Mouse (Mus musculus) heart, embryonic 10.5 days (tissue): ENCODE data around the gene Igsf11. TPM values are rescaled to one million over a fixed set of nuclear protein-coding genes. Genes with fewer than 3 reads are reported as not detected.
A peak's percentile ranks its signal among the peaks of the same experiment; 100 is the strongest.

ENCODE experiments used
- DNase-seq: peaks from one replicate; pipeline ENCODE4 v3.0.0-alpha.2; 2017; ENCODE audit warnings: low spot score
- H3K27ac ChIP-seq: fragments of 300-500 bp; sonication (generic); 2 replicates; pipeline ENCODE4 v1.5.1; 2016; ENCODE audit warnings: mild to moderate bottlenecking
- H3K27me3 ChIP-seq: fragments of 300-500 bp; sonication (generic); 2 replicates; pipeline ENCODE4 v1.6.1; 2016; ENCODE audit warnings: mild to moderate bottlenecking; ENCODE audit not compliant: poor library complexity, insufficient read depth, severe bottlenecking
- H3K36me3 ChIP-seq: fragments of 300-500 bp; sonication (generic); 2 replicates; pipeline ENCODE4 v1.6.1; 2016; ENCODE audit warnings: mild to moderate bottlenecking, moderate library complexity
- H3K4me1 ChIP-seq: fragments of 300-500 bp; sonication (generic); 2 replicates; pipeline ENCODE4 v1.6.1; 2016; ENCODE audit warnings: mild to moderate bottlenecking
- H3K4me3 ChIP-seq: fragments of 300-500 bp; sonication (generic); 2 replicates; pipeline ENCODE4 v1.5.1; 2016; ENCODE audit warnings: mild to moderate bottlenecking, moderate library complexity
- H3K9me3 ChIP-seq: fragments of 300-500 bp; sonication (generic); 2 replicates; pipeline ENCODE4 v1.6.1; 2016; ENCODE audit warnings: mild to moderate bottlenecking, moderate library complexity
- WGBS: fragments of 180-500 bp; shearing (Covaris S2); methylation state at CpG from one replicate; pipeline ENCODE4 v1.1.7; 2016; 5-methylcytosine and 5-hydroxymethylcytosine counted together
- polyA plus RNA-seq: library from polyadenylated mRNA; unstranded; fragments of >200 nt; fragmentation: Nextera tagmentation; extraction: Ambion mirVana; gene quantifications from 2 replicates; pipeline ENCODE4 v1.2.1, GENCODE M21; 2016

Gene Igsf11
- polyA plus RNA-seq, 1 experiment from 2014 or later: 1.8 TPM

DNA sequence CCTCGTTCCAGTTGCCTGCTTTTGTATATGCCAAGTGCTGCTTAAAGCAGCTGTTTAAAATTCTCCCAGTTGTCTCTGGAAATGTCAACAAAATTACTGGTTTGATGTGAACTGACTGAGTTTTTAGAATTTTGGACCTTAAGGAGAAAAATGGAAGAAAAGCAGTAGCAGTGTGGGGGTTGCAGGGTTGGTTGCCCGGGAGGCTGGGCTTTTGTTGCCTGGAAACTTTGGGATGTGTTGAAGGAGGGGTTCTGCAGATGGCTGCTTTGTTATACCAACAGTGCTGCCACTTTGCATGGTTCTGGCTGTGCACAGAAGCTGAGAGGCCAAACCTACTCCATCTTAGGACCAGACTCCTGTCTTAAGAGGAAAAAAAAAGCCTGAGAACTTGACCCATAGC lies 127.0 kb downstream of the Igsf11 start:
- Histone ChIP-seq H3K27ac (no peak overlapping the region), H3K9me3 (no peaks in the 10 kb centered on the region)
- WGBS: 80% methylated on average over 2 of the region's 2 CpGs

DNA sequence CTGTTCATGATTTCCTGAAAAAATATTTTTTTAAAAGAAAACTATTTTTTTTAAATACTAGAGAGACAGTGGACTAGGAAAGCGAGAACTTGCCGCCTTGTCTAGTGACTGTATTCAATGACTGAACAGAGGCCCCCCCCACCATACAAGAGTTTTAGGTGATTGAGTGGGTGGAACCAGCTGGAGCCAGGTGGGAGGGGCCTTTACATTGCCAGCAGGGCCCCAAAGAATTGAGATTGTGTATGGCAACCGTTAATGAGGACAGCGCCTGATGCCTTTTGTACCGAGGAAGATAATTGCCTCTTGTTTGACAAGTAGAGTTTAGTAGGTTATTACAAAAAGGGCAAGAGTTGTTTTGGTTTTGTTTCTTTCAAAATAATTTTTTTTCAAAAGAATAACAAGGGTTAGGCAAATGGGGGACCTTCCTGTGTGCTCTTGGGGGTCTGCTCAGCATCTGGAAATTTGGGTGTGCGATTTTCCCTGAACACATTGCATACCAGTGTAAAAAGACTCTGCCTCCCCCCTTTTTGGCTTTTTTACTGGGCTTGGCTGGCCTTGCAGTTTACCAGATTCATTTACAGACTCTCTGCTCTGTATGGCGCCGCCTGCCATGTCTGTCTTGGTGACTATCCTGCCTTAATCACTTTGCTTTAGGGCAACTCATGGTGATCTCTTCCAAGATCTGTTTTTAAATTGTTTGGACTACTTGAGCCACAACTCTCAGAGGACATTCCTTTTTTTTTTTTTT lies 133.7 kb downstream of the Igsf11 start:
- DNase-seq: no peak
- Histone ChIP-seq H3K4me1 (no peaks in the 10 kb centered on the region), H3K9me3 (no peaks in the 10 kb centered on the region), H3K27ac (no peak overlapping the region), H3K36me3 (no peaks in the 10 kb centered on the region), H3K27me3 (no peaks in the 10 kb centered on the region), H3K4me3 (no peak overlapping the region)
- 84% methylated on average over 8 of the region's 8 CpGs for WGBS

More for the DNA sequence above, 127.0 kb downstream of the Igsf11 start:
- Histone ChIP-seq H3K4me1 (no peaks in the 10 kb centered on the region), H3K27me3 (no peaks in the 10 kb centered on the region), H3K4me3 (no peak overlapping the region), H3K36me3 (no peaks in the 10 kb centered on the region)
- no peak for DNase-seq

DNA sequence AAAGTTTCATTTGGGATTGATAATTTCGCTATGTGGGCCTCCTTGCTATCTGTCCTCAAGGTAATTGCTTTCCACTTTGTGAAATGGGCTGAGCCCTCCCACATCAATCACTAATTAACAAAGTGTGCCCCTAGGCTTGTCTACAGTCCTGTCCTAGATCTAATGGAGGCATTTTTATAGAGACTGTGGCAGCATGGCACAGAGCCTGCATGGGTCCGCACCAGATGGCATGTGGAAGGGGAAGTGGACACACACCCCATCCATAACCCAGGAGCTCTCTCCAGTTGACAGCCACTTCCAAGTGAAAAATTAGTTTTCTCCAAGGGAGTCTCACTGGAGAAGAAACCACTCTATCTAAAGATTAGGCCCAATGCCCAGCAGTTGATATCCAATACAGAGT lies 138.9 kb downstream of the Igsf11 start:
- no peaks in the 10 kb centered on the region for H3K4me1 ChIP-seq
- no peak overlapping the region for H3K4me3 ChIP-seq

DNA sequence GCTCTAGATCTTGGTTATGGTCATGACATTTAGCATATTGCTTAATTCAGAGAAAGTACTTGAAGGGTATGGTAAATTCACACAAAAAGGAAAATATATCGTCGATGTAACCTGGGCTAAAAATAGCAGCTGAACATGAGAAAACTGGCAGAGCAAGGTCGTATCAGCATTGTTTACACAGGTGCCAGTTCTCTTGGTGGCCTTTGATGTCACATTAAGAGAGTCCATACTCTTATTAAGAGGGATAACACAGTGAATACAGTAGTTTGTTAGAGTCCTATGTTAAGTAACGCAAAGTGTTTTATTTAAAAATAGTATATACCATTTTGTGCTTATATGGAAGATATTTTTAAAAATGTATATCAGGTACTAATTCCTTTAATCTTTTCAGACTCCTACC lies 144.8 kb downstream of the Igsf11 start:
- H3K36me3 ChIP-seq: no peaks in the 10 kb centered on the region
- no peak overlapping the region for H3K27ac ChIP-seq
- no peak for DNase-seq
- H3K4me3 ChIP-seq: no peak overlapping the region
- 60% methylated on average over 4 of the region's 4 CpGs for WGBS
- no peaks in the 10 kb centered on the region for H3K27me3 ChIP-seq
- no peaks in the 10 kb centered on the region for H3K9me3 ChIP-seq
- no peaks in the 10 kb centered on the region for H3K4me1 ChIP-seq

More for the DNA sequence above, 138.9 kb downstream of the Igsf11 start:
- Histone ChIP-seq H3K36me3 (no peaks in the 10 kb centered on the region), H3K9me3 (no peaks in the 10 kb centered on the region), H3K27ac (no peak overlapping the region), H3K27me3 (no peaks in the 10 kb centered on the region)
- DNase-seq: no peak
- 71% methylated on average over 2 of the region's 2 CpGs for WGBS

DNA sequence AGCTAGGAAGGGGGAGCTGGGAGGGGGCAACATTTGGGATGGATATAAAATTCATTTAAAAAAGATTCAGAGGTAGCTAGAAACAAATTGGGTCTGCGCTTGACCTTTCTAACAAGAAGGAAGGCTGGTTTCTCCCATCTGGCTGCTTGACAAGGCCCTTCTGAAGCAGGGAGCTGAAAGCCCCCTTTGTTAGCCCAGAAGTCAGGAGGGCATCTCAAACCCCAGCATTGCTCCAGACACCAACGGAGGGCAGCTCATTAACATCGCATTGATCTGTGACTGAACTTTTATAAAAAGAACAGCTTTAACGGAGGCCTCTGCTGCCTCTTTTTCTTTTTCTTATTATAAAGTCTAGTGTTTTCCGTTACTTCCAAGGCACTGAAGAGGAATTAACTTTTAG lies 151.9 kb downstream of the Igsf11 start:
- no peaks in the 10 kb centered on the region for H3K4me1 ChIP-seq
- 69% methylated on average over 5 of the region's 5 CpGs for WGBS
- H3K4me3 ChIP-seq: no peak overlapping the region
- no peak overlapping the region for H3K27ac ChIP-seq
- H3K9me3 ChIP-seq: no peaks in the 10 kb centered on the region
- DNase-seq: no peak
- no peaks in the 10 kb centered on the region for H3K36me3 ChIP-seq
- no peaks in the 10 kb centered on the region for H3K27me3 ChIP-seq

DNA sequence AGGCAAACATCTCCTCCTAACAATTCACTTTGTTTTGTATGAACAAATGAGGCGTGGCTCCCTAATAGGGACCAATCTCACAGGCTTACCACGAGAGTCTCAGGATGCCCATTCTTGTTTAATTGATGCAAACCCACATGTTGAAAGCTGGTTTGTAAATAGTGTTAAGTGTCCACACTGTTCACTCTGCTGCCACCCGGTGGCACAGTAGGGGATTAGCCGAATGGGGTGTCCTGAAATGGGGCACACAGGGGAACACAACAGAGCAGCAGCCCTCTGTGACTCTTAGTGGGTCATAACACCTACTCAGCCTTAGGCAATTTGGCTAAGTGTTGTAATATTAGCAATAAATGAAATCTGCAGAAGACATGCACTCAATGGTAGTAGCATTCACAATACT lies 156.4 kb downstream of the Igsf11 start:
- Histone ChIP-seq H3K4me3 (no peak overlapping the region), H3K36me3 (no peaks in the 10 kb centered on the region), H3K27ac (no peak overlapping the region), H3K9me3 (no peaks in the 10 kb centered on the region), H3K27me3 (0 out of 2 replicates have a peak, but pooled peaks cover 3% of the 10 kb centered on the region), H3K4me1 (no peaks in the 10 kb centered on the region)
- 8% methylated on average over 4 of the region's 4 CpGs for WGBS
- DNase-seq: no peak

DNA sequence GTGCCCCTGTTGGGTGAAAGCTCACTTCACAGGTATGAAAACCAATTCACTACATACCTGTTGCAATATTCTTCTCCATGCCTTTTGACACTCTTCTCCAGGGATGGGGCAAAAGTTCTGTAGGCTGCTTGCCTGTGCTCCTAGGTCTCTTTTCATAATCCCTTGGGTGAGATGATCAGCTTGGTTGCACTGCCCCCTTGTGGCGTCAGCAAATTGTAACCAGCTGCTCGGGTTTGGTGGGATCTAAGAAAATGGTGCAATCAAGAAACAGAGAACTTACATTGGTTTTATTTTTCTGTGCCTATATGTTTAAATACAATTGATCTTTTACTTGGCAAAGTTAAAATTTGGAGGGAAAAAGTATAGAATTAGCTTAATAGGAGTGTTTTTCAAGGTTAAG lies 160.5 kb downstream of the Igsf11 start:
- peak; percentile 85 for DNase-seq
- Histone ChIP-seq H3K27ac (no peak overlapping the region), H3K4me3 (no peak overlapping the region), H3K36me3 (no peaks in the 10 kb centered on the region), H3K4me1 (peaks cover 13% of the 10 kb centered on the region), H3K9me3 (no peaks in the 10 kb centered on the region), H3K27me3 (0 out of 2 replicates have a peak, but pooled peaks cover 3% of the 10 kb centered on the region)
- whole genome bisulfite sequencing: 0% methylated on average over 2 of the region's 2 CpGs

DNA sequence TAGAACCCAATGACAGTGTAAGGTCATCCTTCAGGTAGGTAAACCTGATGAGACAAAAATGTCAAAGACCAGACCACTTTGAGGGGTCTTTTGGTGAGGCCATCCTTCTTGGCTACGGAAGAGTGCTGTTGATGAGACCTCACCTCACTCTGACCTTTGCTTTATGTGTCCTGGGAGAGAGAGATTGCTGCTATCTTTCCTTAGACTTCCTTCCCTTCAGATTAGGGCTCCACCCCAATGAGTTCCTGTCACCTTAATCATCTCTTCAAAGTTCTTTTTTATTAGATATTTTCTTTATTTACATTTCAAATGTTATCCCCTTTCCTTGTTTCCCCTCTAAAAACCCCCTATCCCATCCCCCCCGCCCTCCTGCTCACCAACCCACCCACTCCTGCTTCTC lies 161.3 kb downstream of the Igsf11 start:
- peaks cover 13% of the 10 kb centered on the region for H3K4me1 ChIP-seq
- H3K27ac ChIP-seq: no peak overlapping the region
- 60% methylated on average over 2 of the region's 2 CpGs for WGBS
- DNase-seq: no peak
- no peaks in the 10 kb centered on the region for H3K9me3 ChIP-seq
- H3K4me3 ChIP-seq: no peak overlapping the region
- no peaks in the 10 kb centered on the region for H3K36me3 ChIP-seq
- H3K27me3 ChIP-seq: 0 out of 2 replicates have a peak, but pooled peaks cover 3% of the 10 kb centered on the region

DNA sequence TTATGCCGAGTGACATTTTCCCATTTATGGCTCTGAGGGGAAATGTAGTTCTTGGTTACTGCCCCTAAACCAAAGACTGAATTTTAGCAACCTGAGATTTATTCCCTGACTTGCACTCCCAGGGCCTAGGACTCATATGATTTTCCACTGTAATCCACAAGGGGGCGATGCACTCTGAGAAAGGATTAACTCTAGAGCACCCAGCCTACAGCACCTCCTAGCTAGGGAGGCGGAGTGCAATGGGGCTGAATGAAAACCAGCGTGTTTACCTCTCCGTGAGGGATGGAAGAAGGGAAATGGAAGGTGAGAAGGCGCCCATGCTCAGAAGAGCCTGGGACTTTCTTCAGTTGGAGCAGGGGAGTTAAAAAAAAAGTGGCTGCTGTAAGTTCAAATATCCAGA lies 163.6 kb downstream of the Igsf11 start:
- DNase-seq: no peak

DNA sequence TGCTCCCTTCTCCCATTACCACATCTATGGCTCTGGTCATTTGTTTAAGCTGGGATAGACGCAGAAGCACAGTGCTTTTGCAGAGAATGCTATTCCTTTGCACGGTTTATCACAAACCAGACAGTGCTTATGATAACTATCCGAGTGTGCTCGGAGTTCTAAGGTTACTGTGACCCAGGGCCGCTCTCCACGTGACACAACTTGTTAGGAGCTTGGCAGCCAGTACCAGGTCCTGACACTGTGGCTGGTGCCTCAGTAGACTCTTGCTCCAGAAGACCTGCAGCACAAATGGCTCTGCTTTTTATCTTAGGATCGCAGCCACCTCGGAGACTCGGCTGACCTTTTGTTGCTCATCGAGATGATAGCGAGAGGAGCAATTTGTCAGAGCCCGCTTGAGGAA lies 164.5 kb downstream of the Igsf11 start:
- no peaks in the 10 kb centered on the region for H3K9me3 ChIP-seq
- no peak overlapping the region for H3K27ac ChIP-seq
- WGBS: 18% methylated on average over 12 of the region's 12 CpGs
- H3K4me3 ChIP-seq: peak overlapping the region; percentile 39
- H3K36me3 ChIP-seq: no peaks in the 10 kb centered on the region
- peaks cover 13% of the 10 kb centered on the region for H3K4me1 ChIP-seq
- DNase-seq: no peak
- no peaks in the 10 kb centered on the region for H3K27me3 ChIP-seq

More for the DNA sequence above, 163.6 kb downstream of the Igsf11 start:
- H3K4me1 ChIP-seq: peaks cover 13% of the 10 kb centered on the region
- H3K36me3 ChIP-seq: no peaks in the 10 kb centered on the region
- 18% methylated on average over 6 of the region's 6 CpGs for WGBS
- H3K27ac ChIP-seq: no peak overlapping the region
- no peaks in the 10 kb centered on the region for H3K9me3 ChIP-seq
- no peak overlapping the region for H3K4me3 ChIP-seq
- H3K27me3 ChIP-seq: no peaks in the 10 kb centered on the region

DNA sequence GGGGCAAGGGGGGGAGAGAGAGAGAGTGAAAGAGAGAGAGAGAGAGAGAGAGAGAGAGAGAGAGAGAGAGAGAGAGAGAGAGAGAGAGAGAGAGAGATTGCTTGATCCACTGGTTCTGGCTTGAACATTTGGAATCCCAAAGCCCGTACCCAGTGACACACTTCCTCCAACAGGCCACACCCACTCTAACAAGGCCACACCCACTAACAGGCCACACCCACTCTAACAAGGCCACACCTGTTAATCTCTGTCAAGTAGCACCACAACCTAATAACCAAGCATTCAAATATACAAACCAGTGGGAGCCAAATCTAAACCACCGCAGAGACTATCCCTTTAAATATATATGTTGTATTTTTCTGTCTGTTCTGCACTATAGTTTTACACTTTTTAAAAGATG lies 166.4 kb downstream of the Igsf11 start:
- no peak for DNase-seq
- 88% methylated on average over 2 of the region's 2 CpGs for WGBS
- no peak overlapping the region for H3K4me3 ChIP-seq

DNA sequence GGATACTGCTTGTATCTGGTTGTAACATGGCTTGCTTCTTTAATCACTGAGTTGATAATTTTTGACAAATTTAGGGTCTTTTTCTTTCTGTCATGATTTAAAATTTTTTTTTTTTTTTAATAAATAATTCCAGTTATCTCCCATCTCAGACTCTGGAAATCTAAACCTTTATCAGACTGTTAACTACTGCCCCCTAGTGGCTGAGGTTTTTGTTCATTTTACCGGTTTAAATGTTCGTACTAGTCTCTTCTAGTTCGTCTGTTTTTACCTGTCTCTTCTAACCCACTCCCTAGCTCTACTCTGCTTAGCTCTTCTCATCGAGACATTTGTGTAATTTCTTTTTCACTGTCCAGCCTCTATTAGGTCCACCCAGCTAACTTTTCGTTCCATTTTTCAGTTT lies 170.1 kb downstream of the Igsf11 start:
- WGBS: 38% methylated on average over 5 of the region's 5 CpGs
- DNase-seq: no peak
- no peaks in the 10 kb centered on the region for H3K36me3 ChIP-seq
- H3K27me3 ChIP-seq: no peaks in the 10 kb centered on the region
- H3K9me3 ChIP-seq: no peaks in the 10 kb centered on the region
- H3K27ac ChIP-seq: no peak overlapping the region
- peaks cover 4% of the 10 kb centered on the region; the same call in 1 of the 2 replicates for H3K4me1 ChIP-seq
- no peak overlapping the region for H3K4me3 ChIP-seq

More for the DNA sequence above, 166.4 kb downstream of the Igsf11 start:
- Histone ChIP-seq H3K9me3 (no peaks in the 10 kb centered on the region), H3K36me3 (no peaks in the 10 kb centered on the region), H3K27ac (no peak overlapping the region), H3K27me3 (no peaks in the 10 kb centered on the region), H3K4me1 (peaks cover 13% of the 10 kb centered on the region)

DNA sequence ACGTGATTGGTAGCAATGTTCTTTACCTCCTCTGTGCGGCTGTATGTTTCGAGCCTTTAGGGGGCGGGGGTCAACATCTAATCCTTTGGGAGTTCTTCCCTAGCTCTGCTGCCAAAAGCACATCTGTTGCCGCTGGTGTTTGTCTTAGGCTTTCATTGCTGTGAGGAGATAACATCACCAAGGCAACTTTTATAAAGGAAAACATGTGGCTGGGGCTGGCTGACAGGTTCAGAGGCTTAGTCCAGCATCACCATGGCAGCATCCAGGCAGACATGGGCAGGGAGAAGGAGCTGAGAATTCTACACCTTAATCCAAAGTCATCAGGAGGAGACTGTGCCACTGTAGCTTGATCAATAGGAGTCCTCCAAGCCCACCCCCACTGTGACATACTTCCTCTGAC lies 173.1 kb downstream of the Igsf11 start:
- DNase-seq: no peak
- Histone ChIP-seq H3K27ac (no peak overlapping the region), H3K27me3 (no peaks in the 10 kb centered on the region), H3K4me3 (no peak overlapping the region), H3K36me3 (no peaks in the 10 kb centered on the region), H3K4me1 (peaks cover 4% of the 10 kb centered on the region; the same call in 1 of the 2 replicates), H3K9me3 (no peaks in the 10 kb centered on the region)
- 39% methylated on average over 5 of the region's 5 CpGs for WGBS

DNA sequence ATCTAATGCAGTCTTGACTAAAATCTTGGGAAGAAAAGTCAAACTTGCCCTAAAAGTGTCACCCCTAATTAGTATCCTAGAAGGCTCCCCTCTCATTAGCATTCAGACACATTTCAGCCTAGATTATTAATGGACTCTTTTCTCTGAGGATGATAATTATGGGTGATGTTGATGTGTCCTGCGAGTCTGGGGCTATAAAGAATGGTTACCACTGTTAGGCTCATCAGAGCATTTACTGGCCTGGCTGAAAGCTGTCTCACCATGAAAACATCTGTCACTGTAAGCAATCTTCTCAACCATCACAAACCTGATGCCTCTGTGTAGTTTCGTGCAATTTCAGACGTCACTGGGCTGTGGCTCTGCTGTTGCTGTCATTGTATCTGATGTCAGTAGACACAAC lies 179.0 kb downstream of the Igsf11 start:
- Histone ChIP-seq H3K9me3 (no peaks in the 10 kb centered on the region), H3K27me3 (no peaks in the 10 kb centered on the region), H3K4me1 (no peaks in the 10 kb centered on the region), H3K36me3 (no peaks in the 10 kb centered on the region), H3K4me3 (no peak overlapping the region), H3K27ac (no peak overlapping the region)
- DNase-seq: no peak
- 70% methylated on average over 3 of the region's 3 CpGs for WGBS
